Mouse (Mus musculus): Measurements from ENCODE around the gene Cfap70.

Gene Cfap70

DNA sequence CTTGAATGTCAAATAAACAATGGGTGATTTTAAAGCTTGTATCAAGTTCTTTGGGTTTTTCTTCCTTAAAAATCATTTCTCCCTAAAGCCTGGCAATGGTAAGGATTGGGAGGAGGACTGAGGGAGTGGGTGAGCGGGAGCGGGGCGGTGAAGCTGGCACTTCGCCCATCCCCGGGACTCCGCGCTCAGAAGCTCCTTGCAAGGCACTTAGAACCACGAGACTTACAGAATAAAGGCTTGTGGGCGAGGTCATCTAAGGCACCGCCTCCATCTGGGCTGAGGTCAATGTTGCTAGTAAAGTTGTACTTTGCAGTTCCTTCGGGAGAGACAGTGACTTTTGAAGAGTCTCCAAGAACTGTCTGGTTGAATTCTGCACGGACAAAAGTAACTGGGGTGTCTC, 4.8 kb downstream of the Cfap70 start:
- ChIA-PET POLR2A (interaction anchor here in 3 of 4 experiments (0.5 to 3.3 kb wide), 25 partner anchors 9 to 605 kb away, joined by 3 to 12 read pairs (median 3); partner anchors contain the start of genes Adk (in 1 of the 3), Anxa7 (in 1 of the 3), Ap3m1 (in 1 of the 3) and Dnajc9 (in 1 of the 3)), CTCF (interaction anchor here in 1 of 4 experiments (1.3 kb wide), 1 partner anchor 33 kb away, joined by 3 read pairs; no protein-coding TSS in a partner anchor)

DNA sequence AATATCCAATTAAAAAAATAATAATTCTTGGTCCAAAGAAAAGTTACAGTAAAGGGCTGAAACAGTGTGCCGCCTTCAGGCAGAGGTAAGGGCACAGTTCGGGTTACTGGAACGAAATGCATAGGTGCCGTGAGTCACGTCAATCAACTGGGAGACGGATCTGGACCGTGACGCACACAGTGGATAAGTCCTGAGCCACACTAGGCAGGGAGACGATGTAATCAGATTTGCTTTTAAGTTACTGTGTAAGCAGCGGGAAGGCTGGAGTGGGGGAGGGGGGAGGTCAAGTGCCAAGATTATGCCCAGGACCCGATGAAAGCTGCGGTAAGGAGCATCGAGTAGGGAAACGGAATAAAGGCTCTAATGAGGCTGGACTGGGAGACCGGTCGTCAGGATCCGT, 9.8 kb downstream of the Cfap70 start:
- POLR2A ChIA-PET: interaction anchor here in 1 of 4 experiments (0.8 kb wide), 1 partner anchor 360 kb away, joined by 4 read pairs; no protein-coding TSS in a partner anchor
- CTCF ChIA-PET: no interaction called here

DNA sequence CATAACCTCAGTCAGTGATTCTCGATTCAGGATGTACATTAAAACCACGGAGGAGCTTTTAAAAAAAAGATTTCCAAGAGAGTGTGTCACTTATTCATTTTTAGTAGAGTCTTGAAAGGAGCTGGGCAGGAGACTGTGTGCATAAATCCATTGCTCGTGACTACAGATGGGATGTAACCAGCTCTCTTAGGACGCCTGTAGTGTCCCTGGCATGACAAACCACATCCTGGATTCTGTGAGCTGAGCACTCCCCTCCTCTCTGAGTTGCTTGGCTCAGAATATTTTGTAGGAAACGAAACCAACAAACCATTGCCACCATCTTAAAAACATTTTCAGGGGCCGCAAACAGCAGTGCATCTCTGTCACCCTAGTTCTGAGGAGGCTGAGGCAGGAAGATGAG, 15.1 kb downstream of the Cfap70 start:
- ChIA-PET POLR2A (interaction anchor here in 1 of 4 experiments (0.6 kb wide), 1 partner anchor 15 kb away, joined by 3 read pairs; the partner anchor contains the start of gene Cfap70), CTCF (no interaction called here)

DNA sequence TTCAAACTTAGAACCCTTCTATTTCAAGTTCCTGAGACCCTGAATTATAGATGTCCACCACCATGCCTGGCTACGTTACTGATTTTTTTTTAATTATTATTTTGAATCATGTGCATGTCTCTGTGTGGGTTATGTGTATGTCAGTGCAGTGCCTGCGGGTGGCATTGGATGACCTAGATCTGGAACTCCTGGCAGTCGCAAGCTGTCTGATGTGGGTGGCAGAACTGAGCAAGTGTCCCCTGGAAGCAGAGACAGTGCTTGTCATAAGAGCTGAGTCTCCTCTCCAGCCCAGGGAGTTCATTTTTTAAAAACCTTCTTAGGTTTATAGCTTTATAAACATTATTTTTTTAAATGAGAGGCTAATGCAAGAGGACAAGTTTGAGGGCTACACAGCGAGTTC, 19.6 kb downstream of the Cfap70 start:
- POLR2A ChIA-PET: interaction anchor here in 2 of 4 experiments (1.6 kb wide), 2 partner anchors 15 to 20 kb away, joined by 4 read pairs; partner anchors contain the start of gene Cfap70 (in 1 of the 2)
- CTCF ChIA-PET: interaction anchor here in 2 of 4 experiments (0.6 to 1.2 kb wide), 2 partner anchors 39 to 45 kb away, joined by 3 to 9 read pairs; no protein-coding TSS in a partner anchor

DNA sequence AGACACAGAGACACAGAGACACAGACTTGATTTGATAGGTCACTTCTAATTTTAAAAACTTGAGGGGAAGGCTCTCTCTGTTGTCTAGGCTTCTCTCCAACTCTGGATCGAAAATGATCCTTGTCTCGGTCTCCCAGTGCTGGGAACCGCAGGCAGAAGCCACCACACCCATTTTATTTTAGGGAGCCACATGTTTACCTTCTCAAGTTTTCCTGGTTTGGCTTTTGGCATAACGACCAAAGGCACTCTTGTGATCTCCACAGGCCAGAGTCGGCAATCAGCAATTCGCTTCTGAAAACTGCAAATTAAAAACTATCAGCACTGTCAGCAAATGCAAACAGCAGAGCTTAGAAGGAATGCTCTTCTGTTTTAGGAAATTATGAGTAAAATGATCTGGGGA, 20.3 kb downstream of the Cfap70 start:
- POLR2A ChIA-PET: interaction anchor here (0.7 to 1.6 kb wide), 4 partner anchors 10 to 497 kb away, joined by 3 to 4 read pairs (median 4); partner anchors contain the start of gene Cfap70 (in 1 of the 4)
- CTCF ChIA-PET: interaction anchor here in 2 of 4 experiments (1.2 to 1.4 kb wide), 2 partner anchors 32 to 38 kb away, joined by 3 read pairs; no protein-coding TSS in a partner anchor

DNA sequence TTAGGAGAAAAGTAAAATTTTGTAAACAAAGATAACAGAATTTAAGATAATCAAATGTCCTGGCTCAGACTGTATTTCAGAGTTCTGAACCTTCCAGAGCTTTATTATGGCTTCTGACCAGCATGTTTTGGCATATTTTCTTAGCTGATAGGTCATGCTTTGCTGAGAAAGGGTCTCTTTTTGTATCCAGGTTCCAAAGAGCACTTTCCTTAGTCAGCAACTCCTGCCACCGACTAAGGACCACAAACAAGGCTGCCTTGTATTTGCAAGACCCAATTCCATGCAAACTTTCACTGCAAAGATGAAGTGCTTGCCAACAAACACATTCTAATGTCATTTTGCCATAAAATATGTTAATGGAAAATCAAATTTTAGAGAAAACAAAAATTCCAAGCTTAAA, 22.2 kb downstream of the Cfap70 start:
- CTCF ChIA-PET: no interaction called here

DNA sequence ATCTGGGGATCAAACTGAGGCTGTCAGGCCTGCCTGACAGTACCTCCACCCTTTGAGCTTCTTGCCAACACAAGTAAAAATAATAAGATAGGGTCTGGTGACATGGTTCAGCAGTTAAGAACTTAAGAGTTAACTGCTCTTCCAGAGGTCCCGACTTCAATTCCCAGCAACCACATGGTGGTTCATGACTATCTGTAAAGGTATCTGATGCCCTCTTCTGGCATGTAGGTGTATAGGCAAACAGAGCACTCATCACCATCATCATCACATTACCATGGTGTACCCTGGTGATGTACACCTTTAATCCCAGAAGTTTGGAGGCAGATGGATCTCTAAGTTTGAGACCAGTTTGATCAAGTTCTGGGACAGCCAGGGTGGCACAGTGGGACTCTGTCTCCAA, 23.4 kb downstream of the Cfap70 start:
- POLR2A ChIA-PET: interaction anchor here in 1 of 4 experiments (1.5 kb wide), 1 partner anchor 16 kb away, joined by 3 read pairs; no protein-coding TSS in a partner anchor
- CTCF ChIA-PET: interaction anchor here in 1 of 4 experiments (1.1 kb wide), 1 partner anchor 29 kb away, joined by 3 read pairs; no protein-coding TSS in a partner anchor

More for the DNA sequence above, 22.2 kb downstream of the Cfap70 start:
- POLR2A ChIA-PET: interaction anchor here in 1 of 4 experiments (0.9 to 1.7 kb wide), 3 partner anchors 29 to 122 kb away, joined by 4 to 5 read pairs (median 4); no protein-coding TSS in a partner anchor

DNA sequence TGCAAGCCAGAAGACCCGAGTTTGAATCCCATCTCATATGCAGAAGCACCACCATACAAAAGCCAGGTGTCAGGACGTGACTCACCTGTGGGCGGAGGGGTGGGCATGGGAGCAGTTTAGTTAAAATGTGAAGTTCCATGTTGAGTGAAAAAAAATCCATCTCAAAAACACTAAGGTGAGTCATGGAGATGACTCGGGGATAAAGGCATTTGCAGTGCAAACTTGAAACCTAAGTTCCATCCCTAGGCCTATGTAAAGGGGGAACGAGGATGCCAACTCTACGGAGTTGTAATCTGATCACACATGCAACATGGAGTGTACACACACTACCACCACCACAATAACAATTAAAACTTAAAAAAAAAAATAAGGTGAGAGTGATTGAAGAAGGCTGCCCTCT, 29.0 kb downstream of the Cfap70 start:
- ChIA-PET CTCF (interaction anchor here in 1 of 4 experiments (2.1 kb wide), 1 partner anchor 23 kb away, joined by 5 read pairs; no protein-coding TSS in a partner anchor), POLR2A (no interaction called here)

DNA sequence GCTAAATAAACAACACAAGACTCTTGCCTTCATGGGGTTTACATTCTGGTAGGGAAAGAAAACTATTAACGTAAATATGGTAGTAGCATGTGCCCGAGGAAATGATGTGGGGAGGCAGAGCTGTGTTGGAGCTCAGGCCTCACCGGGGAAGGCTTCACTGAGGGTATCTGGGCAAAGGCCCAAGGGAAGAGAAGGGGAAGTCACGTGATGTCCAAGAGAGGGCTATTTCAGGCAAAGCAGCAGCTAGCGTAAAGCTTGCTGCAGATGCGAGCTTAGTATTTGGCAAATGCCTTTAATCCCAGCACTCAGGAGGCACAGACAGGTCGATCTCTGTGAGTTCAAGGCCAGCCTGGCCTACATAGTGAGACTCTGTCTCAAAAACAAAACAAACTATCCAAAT, 29.8 kb downstream of the Cfap70 start:
- ChIA-PET POLR2A (interaction anchor here in 1 of 4 experiments (1.5 kb wide), 1 partner anchor 9 kb away, joined by 3 read pairs; no protein-coding TSS in a partner anchor), CTCF (interaction anchor here in 1 of 4 experiments (2.1 kb wide), 1 partner anchor 22 kb away, joined by 5 read pairs; no protein-coding TSS in a partner anchor)

DNA sequence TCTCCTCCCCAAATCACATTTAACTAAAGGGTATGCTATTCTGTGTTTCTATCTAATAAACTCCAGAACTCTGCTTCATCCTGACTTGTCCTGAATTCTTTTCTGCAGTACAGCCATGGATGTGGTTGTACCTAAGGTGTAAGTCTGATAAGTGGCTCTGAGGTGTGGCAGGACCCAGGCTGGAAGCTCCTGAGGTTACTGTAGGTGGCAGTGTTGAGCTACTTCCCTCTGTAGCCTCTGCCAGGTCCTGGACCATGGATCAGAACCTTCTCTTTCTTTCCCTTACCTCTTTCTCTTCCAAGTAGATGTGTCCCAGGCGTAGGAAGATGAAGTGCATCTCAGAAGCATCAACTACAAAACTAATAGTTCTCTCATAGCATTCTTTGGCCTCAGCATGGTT, 52.0 kb downstream of the Cfap70 start:
- POLR2A ChIA-PET: interaction anchor here in 3 of 4 experiments (0.6 to 1.9 kb wide), 13 partner anchors 9 to 651 kb away, joined by 3 to 10 read pairs (median 4); partner anchors contain the start of genes Dnajc9 (in 2 of the 3) and Usp54 (in 1 of the 3)
- CTCF ChIA-PET: interaction anchor here (0.5 to 1.4 kb wide), 35 partner anchors 8 to 1369 kb away, joined by 3 to 14 read pairs (median 3); partner anchors contain the start of genes Adk (in 1 of the 4), Anxa7 (in 1 of the 4), Ap3m1 (in 1 of the 4) and Dnajc9 (in 1 of the 4)

DNA sequence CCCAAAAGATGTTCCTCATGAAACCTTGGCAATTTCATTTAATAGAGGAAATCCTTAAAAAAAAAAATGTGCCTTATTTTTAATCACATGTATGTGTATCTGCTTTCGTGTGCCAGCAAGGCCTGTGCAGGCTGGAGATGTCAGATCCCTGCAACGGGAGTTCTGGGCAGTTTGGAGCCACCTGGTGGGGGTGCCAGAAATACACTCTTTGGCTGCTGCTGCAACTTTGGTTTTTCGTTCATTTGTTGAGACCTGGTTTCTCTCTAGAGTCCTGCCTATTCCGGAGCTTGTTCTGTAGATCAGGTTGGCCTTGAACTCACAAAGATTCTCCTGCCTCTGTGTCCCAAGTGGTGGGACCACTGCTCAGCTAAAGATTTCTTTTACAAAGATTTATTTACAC, 53.2 kb downstream of the Cfap70 start:
- ChIA-PET CTCF (interaction anchor here in 2 of 4 experiments (0.6 to 1.8 kb wide), 2 partner anchors 20 to 88 kb away, joined by 3 to 4 read pairs; no protein-coding TSS in a partner anchor), POLR2A (interaction anchor here in 2 of 4 experiments (0.6 to 1.9 kb wide), 5 partner anchors 11 to 129 kb away, joined by 3 to 9 read pairs (median 3); partner anchors contain the start of genes Cfap70 (in 1 of the 2) and Dnajc9 (in 1 of the 2))

DNA sequence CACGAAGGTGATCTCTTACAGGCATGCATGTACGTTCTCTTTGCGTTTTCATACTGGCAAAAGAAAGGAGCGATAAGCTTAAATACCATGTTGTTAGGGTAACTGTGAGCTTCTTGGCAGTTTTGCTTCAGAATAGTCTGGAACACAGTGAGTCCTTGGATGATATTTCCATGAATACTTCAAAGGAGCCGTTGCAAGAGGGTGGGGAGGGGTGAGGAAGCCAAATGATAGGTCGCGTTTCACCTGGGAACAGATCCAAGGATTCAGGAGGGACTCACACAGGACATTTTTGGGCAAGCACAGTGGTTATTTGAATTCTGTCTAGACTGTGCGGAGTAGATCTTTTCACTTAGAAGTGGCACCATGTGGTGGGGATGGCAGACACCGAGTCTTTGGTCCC, 54.8 kb downstream of the Cfap70 start:
- CTCF ChIA-PET: interaction anchor here in 1 of 4 experiments (0.6 to 1.8 kb wide), 5 partner anchors 11 to 151 kb away, joined by 3 to 4 read pairs (median 3); no protein-coding TSS in a partner anchor
- POLR2A ChIA-PET: interaction anchor here in 2 of 4 experiments (1.0 to 2.1 kb wide), 9 partner anchors 9 to 655 kb away, joined by 3 to 14 read pairs (median 4); partner anchors contain the start of genes Dnajc9 (in 2 of the 2), Adk (in 1 of the 2), Ap3m1 (in 1 of the 2) and Kcnk5 (in 1 of the 2)

DNA sequence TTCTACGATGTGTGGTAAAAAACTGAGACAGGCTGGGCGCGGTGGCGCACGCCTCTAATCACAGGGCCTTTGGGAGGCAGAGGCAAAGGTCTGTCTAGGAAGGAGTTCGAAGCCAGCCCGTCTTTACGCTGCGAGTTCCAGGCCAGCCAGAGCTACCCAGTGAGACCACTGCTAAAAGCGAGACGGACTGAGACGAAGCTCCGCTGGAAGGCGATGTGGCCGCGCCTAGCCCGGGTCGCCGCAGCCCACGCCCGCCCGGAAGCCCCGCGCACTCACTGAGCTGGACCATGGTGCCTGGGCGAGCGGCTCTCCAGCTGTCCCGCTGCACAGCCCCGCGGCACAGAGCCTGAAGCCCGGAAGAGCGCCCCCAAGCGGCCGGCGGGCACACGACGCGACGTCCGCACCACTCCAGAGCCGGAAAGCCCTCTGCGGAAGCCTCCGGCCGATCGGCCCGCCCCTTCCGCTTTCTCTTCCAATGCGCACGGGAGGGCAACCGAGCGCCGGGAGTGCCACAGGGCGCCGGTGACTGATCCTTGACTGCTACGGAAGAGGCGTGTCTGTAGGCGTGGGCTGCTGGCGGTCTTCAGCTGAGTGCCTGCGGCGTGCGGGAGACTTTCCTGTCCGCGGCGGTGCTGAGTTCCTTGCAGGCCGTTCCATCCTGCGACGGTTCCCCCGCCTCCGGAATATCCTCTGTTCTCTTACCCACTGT, 58.7 kb downstream of the Cfap70 start, which contains the start of gene Mrps16:
TSS of gene Mrps16 (minus strand) at position 430 of the 709 bp plus-strand sequence.
- ChIA-PET POLR2A (interaction anchor here (0.6 to 5.9 kb wide), 47 partner anchors 11 to 1453 kb away, joined by 3 to 60 read pairs (median 4); partner anchors contain the start of genes Cfap70 (in 2 of the 4), Ecd (in 2 of the 4), Fam149b (in 2 of the 4) and Kcnk5 (in 2 of the 4)), CTCF (interaction anchor here in 3 of 4 experiments (0.5 to 2.7 kb wide), 26 partner anchors 8 to 392 kb away, joined by 3 to 18 read pairs (median 3); partner anchors contain the start of genes Cfap70 (in 2 of the 3), Anxa7 (in 1 of the 3) and Fam149b (in 1 of the 3))

DNA sequence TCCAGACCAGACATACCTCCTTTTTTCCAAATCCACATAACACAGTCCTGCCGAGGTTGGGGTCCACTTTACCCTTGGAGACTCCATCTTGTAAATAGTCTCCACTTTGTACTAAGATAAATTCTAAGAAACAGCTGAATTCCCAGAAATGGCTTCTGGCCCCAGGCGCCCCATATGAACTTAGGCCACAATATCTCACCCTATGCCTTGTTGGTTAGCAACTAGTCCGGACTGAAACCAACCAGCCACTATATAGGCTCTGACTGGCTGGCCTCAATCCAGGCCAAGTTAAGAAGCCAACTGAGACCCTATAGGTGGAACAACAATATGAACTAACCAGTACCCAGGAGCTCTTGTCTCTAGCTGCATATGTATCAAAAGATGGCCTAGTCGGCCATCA, 59.7 kb downstream of the Cfap70 start:
- ChIA-PET POLR2A (interaction anchor here in 3 of 4 experiments (0.6 to 5.9 kb wide), 17 partner anchors 8 to 537 kb away, joined by 3 to 60 read pairs (median 4); partner anchors contain the start of genes Ecd (in 2 of the 3), Fam149b (in 2 of the 3), Anxa7 (in 1 of the 3) and Fut11 (in 1 of the 3)), CTCF (interaction anchor here in 2 of 4 experiments (0.7 to 1.7 kb wide), 4 partner anchors 13 to 41 kb away, joined by 4 to 16 read pairs (median 4); no protein-coding TSS in a partner anchor)

DNA sequence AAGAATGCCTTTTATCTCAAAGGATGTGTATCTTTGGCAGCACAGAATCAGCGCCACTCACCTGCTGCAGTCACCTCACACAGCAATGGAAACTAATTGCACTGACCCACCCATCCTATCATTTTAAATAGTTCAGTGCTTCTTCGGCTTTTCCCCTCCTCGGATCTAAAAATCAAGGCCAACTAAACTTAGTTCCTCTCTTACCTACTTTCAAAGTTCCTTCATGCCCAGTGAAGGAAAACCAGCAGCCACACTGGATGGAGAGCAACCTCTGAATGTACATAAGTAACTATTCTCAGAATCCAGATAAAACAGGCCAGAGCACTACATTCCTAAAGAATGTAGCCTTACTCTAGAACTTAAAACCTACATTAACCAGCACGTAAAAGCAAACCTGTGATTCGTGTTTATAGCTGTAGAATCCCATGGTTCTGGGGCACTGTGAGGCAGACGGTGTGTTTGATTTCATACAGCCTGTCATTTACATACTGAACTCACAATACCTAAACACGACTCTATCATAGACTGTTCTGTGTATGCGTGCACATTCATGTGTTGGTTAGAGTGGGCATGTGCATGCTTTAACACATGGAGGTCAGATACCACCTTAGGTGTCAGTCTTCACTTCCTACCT, 62.5 kb downstream of the Cfap70 start:
- POLR2A ChIA-PET: interaction anchor here in 2 of 4 experiments (0.6 to 5.9 kb wide), 17 partner anchors 8 to 453 kb away, joined by 3 to 60 read pairs (median 10); partner anchors contain the start of genes Anxa7 (in 1 of the 2), Cfap70 (in 1 of the 2), Ecd (in 1 of the 2) and Fam149b (in 1 of the 2)
- CTCF ChIA-PET: interaction anchor here in 1 of 4 experiments (0.7 to 5.4 kb wide), 3 partner anchors 11 to 266 kb away, joined by 3 to 36 read pairs (median 10); no protein-coding TSS in a partner anchor

DNA sequence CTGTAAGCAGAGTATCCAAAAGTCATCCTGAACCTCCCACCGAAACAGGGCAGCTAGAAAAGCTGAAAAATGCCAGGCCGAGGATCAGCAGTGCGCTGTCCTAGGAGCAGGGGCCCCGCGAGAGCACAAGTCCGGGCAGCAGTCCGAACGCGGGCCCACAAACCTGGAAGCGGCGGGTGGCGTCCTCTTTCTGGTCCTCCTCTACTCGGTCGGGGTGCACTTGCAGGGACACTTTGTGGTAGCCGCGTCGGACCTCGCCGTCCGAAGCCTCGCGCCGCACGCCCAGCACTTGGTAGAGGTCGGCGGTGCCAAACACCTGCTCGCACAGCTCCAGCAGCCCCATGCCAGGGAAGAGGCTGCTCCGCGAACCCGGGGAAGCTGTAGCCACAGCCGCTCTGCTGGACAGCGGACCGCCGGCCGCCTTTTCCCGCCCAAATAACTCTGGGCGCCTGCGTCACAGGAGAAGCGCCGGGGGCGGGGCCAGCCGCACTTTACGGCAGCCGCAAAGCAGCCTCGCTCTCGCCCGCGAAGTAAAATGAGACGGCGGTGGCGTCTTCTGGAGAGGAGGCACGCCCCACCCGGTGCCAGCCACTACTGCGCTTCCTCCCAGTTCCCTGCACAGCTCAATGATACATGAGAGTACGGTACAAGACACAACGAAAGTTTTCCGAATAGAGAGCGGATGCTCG, 63.4 kb downstream of the Cfap70 start, which contains the start of gene Dnajc9:
TSS of gene Dnajc9 (minus strand) at position 470 of the 689 bp plus-strand sequence.
- POLR2A ChIA-PET: interaction anchor here (0.6 to 5.8 kb wide), 40 partner anchors 9 to 664 kb away, joined by 3 to 54 read pairs (median 4); partner anchors contain the start of genes Cfap70 (in 2 of the 4), Ecd (in 2 of the 4), Fam149b (in 2 of the 4) and Ppp3cb (in 2 of the 4)
- CTCF ChIA-PET: interaction anchor here in 3 of 4 experiments (0.5 to 5.4 kb wide), 8 partner anchors 10 to 270 kb away, joined by 3 to 36 read pairs (median 6); no protein-coding TSS in a partner anchor
